Mouse (Mus musculus) MEL (cell line): ENCODE results near the gene Gdf11.

Experiments used
- BHLHE40 ChIP-seq: IDR thresholded peaks from 2 replicates; pipeline ENCODE4 v1.6.1; 2012; ENCODE audit warnings: low read depth, mild to moderate bottlenecking, inconsistent platforms, low read length, improper control_type of control experiment, borderline replicate concordance
- CHD2 ChIP-seq: IDR thresholded peaks from 2 replicates; pipeline ENCODE4 v1.6.1; 2011; ENCODE audit warnings: low read length, improper control_type of control experiment
- ELF1 ChIP-seq: IDR thresholded peaks from 2 replicates; pipeline ENCODE4 v1.6.1; 2014; ENCODE audit warnings: low read depth, mild to moderate bottlenecking, inconsistent platforms, low read length, improper control_type of control experiment, moderate library complexity
- EP300 ChIP-seq, 2 experiments: IDR thresholded peaks; 2 replicates each; pipeline ENCODE4 v1.6.1; 2011; ENCODE audit warnings: improper control_type of control experiment in 2 of 2, low read length in 2 of 2, low read depth in 1 of 2, mild to moderate bottlenecking in 1 of 2
- MAX ChIP-seq: IDR thresholded peaks from 2 replicates; pipeline ENCODE4 v1.6.1; 2011; ENCODE audit warnings: low read length, improper control_type of control experiment
- MYC ChIP-seq: IDR thresholded peaks from 2 replicates; pipeline ENCODE4 v1.6.1; 2011; ENCODE audit warnings: low read depth, mild to moderate bottlenecking, low read length, improper control_type of control experiment, moderate library complexity
- POLR2A ChIP-seq, 2 experiments: IDR thresholded peaks; 2 replicates each; pipeline ENCODE4 v1.6.1; 2011 to 2012; ENCODE audit warnings: low read length in 2 of 2, mild to moderate bottlenecking in 2 of 2, control low read depth in 1 of 2, improper control_type of control experiment in 1 of 2, low read depth in 1 of 2, moderate library complexity in 1 of 2; ENCODE audit not compliant: control insufficient read depth in 1 of 2, insufficient read depth in 1 of 2, poor library complexity in 1 of 2
- SIN3A ChIP-seq: IDR thresholded peaks from 2 replicates; pipeline ENCODE4 v1.6.1; 2012; ENCODE audit warnings: low read length, improper control_type of control experiment, inconsistent platforms
- ZC3H11A ChIP-seq: IDR thresholded peaks from 2 replicates; pipeline ENCODE4 v1.6.1; 2012; ENCODE audit warnings: low read depth, mild to moderate bottlenecking, inconsistent platforms, low read length, improper control_type of control experiment

DNA sequence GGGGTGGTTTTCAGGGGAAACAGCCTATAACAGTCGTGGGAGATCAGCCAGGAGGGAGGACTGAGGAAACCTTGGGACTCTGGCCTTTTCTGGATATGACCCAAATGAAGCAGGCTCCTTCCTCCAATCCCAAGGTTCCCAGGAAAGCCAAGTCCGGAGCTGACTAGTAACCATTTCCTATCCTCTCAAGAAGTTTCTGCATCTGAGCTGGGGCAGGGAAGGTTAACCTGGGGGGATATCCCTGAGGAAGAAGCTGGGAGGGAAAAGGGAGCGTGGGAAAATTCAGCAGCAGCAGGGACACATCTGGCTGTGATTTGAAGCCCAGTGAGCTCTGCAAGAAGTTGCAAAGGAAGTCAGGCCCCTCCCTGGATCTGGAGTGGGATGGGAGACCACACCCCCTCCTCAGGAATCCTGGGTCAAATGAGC, 29.2 kb upstream of the Gdf11 start:
- no peak for TF ChIP-seq EP300 (IDR thresholded peaks at IDR 0.05; ENCODE audit: low read depth in 1 of 2, low read length in 2 of 2)
- no peak for TF ChIP-seq CHD2
- TF ChIP-seq SIN3A = no peak
- no peak for TF ChIP-seq MYC
- TF ChIP-seq POLR2A (IDR thresholded peaks at IDR 0.05; ENCODE audit: control insufficient read depth in 1 of 2, insufficient read depth in 1 of 2, low read depth in 1 of 2, low read length in 2 of 2, poor library complexity in 1 of 2) = no peak
- no peak for TF ChIP-seq ELF1
- no peak for TF ChIP-seq MAX
- TF ChIP-seq ZC3H11A = no peak
- no peak for TF ChIP-seq BHLHE40
